Mouse (Mus musculus) naive thymus-derived CD4-positive, alpha-beta T cell, adult 2 months (primary cell): Measurements from ENCODE around the gene Mad1l1.

ENCODE experiments used
- DNase-seq: peaks from one replicate; pipeline ENCODE4 v3.0.0-alpha.2; 2011; ENCODE audit warnings: low read depth

Gene Mad1l1

DNA sequence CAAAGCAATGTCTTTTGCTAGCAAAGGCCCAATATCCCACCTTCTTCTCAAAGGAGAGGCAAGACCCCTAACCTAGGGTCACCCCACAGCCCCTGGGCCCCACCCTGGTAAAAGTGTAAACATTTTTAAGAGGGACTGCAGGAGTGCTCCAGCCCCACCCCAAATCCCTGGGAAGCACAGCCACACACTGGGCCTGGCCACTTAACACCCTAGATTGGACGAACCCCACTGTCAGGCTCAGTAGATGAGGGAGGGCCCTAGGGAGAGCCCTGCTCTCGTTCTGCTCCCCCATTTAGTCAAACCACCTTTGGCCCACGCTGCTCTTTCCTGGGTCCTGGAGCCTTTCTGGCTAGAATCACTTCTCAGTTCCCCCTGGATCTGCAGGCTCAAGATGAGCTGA lies 145.0 kb downstream of the Mad1l1 start:
- DNase-seq = no peak

DNA sequence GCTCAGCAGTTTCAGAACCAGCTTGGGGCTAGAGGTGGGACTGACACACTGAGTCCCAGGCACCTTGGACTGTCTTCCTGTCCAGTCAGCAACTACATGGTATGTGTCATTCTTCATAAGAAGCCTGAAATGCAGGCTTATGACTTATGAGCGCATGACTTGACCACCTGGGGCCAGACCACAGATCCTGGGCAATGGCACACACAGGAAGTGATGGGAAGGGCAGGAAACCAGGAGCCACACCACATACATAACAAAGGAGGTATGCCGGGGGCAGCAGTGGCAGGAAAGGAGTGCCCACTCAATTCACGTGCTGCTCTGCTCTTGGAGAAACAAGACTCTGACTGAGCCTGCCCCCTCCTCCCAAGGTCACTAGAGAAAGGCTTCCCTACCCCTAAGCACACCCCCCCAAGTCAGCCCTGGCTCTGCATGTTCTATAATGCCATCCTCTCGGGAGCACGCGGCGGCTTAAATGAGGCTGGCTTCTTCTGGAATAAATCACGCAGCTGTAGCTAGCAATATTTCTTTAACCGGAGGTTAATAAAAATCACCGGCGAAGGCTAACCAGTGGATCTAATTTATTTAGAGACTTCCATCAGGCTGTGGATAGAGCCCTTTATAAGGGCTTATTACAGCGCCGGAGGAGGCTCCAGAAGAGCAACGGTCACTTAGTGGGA lies 146.4 kb downstream of the Mad1l1 start:
- no peak for DNase-seq

- no peak for DNase-seq
Measured at GRCm38 (mm10) chr5:140174066-140174465, 147.3 kb downstream of the Mad1l1 start.

GRCm38 (mm10) chr5:140173181-140173580 lies 148.2 kb downstream of the Mad1l1 start:
- no peak for DNase-seq

DNA sequence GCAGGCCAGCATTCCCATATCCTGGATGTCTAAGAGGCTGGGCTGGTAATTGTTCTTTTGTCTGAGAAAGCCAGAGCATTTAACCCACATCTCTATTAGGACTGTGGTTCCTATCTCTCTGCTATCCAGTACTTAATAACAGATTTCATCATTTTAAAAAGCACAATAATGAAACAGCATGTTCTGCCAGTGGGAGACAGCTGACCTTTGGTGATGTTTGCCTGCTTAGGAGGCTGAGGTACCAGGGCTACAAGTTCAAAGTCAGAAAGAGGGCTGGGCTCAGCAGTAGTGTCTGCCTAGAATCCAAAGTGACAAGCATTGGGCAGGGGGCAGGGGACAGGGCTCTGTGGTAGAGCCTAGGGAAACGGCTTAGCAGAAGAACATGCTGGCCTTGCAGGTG lies 149.6 kb downstream of the Mad1l1 start:
- no peak for DNase-seq

GRCm38 (mm10) chr5:140167531-140167930 lies 153.8 kb downstream of the Mad1l1 start:
- no peak for DNase-seq

DNA sequence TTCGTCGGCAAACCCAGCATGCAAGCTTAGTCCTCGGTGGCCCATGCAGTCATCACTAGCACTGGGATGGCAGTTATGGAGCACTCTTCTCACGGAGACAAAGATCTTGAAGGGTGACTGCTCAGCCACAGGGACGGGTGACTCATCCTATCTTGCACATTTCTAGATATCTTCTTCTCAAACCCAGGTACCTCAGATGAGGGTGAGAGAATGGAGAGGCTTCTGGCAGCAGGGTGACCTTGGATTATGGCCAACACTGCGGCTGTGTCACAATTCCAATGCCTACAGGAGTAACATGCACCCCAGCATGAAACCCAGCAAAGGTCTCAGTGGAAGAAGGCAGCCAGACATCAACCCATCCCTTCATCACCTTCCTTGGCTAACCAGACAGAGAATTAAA lies 154.3 kb downstream of the Mad1l1 start:
- no peak for DNase-seq

- no peak for DNase-seq
Measured at GRCm38 (mm10) chr5:140163947-140164346, 157.4 kb downstream of the Mad1l1 start.

DNA sequence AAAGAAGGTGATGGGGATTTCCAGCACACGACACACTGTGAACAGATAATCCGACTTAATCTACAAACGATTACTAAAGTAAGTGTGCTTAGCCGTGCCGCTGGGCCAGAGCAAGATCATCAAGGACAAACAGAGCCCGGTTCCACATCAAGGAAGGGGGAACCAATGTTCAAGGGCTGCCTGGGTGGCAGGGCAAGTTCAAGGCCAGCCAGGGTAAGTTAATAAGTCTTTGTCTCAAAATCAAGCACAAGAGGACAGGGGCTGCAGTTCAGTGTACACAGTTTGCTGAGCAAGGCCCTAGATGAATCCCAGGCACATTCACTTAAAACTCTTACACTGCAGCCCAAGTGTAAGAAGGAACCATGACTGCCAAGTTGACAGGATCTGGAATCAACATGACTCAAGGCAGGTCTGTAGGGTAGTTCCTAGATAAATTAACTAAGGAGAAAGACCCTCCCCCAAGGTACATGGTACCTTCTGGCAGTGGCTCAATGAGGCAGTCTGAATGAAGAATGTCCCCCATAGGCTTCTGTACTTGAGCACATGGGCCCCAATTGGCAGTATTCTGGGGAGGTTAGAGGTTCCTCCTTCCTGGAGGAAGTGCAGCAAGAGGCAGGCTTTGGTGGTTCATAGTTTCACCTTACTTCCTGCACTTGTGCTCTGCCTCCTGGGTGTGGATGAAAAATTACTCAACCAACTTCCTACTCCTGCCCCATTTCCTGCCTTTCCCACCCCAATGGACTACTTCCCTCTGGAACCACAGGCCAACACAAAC lies 159.1 kb downstream of the Mad1l1 start:
- no peak for DNase-seq

- DNase-seq = no peak
Measured at GRCm38 (mm10) chr5:140159007-140159406, 162.3 kb downstream of the Mad1l1 start.

GRCm38 (mm10) chr5:140157886-140158627 lies 163.3 kb downstream of the Mad1l1 start:
- DNase-seq = no peak

- DNase-seq = no peak
Measured at GRCm38 (mm10) chr5:140154166-140154565, 167.2 kb downstream of the Mad1l1 start.

GRCm38 (mm10) chr5:140151871-140152270 lies 169.5 kb downstream of the Mad1l1 start:
- no peak for DNase-seq

GRCm38 (mm10) chr5:140151180-140151579 lies 170.2 kb downstream of the Mad1l1 start:
- no peak for DNase-seq

DNA sequence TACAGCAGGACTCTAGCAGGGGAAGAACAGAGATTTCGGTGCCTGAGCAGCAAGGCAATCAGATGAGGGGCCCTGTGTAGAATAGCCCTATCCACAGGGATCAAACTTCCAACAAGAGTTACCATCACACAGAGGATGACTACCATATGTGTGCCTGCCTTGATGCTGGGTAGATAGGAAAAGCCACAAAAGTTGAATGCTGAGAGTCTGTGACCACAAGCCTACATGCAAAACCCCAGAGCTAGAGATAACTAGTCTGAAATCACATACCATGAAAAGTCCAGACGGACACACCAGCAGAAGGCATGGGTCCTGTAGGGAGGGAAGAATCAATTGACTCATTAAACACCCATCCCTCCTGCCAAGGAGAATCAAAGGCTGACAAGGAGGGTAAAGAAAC lies 170.7 kb downstream of the Mad1l1 start:
- no peak for DNase-seq

DNA sequence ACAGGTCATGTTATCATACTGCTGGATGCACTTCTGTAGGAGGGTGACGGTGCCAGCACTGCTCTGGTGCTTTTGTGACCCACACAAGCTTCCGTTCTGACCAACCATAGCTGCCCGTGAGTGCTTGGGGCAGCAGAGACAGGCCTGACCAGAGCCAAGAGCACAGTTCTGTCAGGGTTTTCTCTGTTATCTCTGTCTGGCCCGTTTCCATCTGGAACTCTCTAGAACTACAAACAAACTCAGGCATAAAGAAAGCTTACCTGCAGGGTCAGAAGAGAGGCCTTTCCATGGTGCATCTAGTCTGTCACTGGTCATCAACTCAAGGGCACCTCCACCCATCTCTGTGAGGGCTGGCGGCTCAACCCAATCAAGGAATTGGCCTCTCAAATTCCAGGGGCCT lies 171.2 kb downstream of the Mad1l1 start:
- DNase-seq = no peak

DNA sequence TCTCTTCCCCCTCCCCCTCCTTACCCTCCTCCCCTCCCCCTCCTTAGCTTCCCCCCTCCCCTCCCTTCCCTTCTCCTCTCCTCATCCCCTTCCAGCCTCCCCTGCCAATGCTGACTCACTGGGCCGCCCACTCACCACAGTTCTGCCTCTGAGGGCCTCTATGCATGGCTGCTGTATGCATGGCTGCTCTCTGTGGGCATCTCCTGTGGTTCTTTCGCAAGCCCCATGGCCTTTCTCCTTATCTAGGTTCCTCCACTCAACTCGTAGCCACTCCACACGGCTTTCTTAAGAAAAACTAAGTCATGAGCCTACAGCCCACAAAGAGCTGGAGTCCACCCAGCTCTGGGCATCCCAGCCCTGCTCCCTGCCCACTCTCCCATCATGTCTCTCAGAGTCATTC lies 172.1 kb downstream of the Mad1l1 start:
- no peak for DNase-seq

- DNase-seq = no peak
Measured at GRCm38 (mm10) chr5:140143541-140143940, 177.8 kb downstream of the Mad1l1 start.

- no peak for DNase-seq
Measured at GRCm38 (mm10) chr5:140141336-140141735, 180.0 kb downstream of the Mad1l1 start.

- DNase-seq = peak; percentile 40
Measured at GRCm38 (mm10) chr5:140140214-140140613, 181.1 kb downstream of the Mad1l1 start.

GRCm38 (mm10) chr5:140135734-140136625 lies 185.4 kb downstream of the Mad1l1 start:
- no peak for DNase-seq

DNA sequence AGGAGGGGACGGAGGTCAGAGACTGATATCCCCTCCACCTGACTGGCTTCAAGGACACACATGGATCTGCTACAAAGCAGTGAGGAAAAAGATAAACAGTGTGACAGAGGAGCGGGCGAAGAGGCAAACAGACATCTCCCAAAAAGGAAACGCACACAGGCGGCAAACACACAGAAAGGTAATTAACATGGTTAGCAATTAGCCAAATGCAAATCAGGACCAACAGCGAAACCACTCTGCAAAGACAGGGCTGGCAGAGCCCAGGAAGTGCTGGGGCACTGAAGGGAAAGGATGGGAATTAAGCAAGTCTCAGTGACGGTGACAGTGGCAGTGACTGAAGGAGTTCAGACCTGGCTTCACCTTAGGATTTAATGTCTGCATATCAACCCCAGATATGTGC lies 187.3 kb downstream of the Mad1l1 start:
- DNase-seq = no peak
